Comparison of ENCODE assay signal across 12 mouse cellular contexts in the genomic region with DNA sequence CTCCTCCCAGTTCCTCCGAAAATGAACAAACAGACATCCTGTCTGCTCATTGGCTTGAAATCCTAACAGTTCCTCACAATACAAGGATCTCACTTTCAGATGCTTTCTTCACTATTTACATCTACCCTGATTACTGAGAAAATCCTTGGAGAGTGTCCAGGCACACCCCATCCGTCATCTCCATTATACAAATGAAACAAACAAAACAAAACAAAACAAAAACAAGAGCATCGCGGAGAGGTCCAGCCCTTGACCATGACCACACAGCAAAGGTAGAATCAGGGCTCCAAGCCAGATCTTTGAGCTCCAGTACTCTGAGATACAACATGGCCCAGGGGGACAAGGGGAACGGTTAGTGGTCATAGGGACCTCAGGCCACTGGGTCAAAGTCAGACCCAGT. TPM values are rescaled to one million over a fixed set of nuclear protein-coding genes. Genes with fewer than 3 reads are reported as not detected.
A peak's percentile ranks its signal among the peaks of the same experiment; 100 is the strongest.
DNase-seq lines count a peak whose midpoint lies in the region; ATAC-seq and TF ChIP-seq lines count a peak whose summit lies in the region.
"Had no signal": no experiment of that assay in that cellular context is flagged by ENCODE, and none has a peak within 500 bp of the region (broad histone marks: within the 10 kb centered on the region; RNA-seq: fewer than 3 reads in every experiment).

No protein-coding gene starts in this region.

- peak overlapping the region; percentile 15 for H3K4me3 ChIP-seq in lung, embryonic 15.5 days
- H3K4me3 ChIP-seq in intestine, postnatal 0 days (ENCODE audit: low read depth, low read length), result no peak overlapping the region
- H3K4me3 ChIP-seq in stomach, embryonic 15.5 days (replicated peaks), result no peak overlapping the region

- 40% methylated on average over 5 of the region's 5 CpGs for WGBS in lung, embryonic 15.5 days
- WGBS in intestine, postnatal 0 days, result 68% methylated on average over 5 of the region's 5 CpGs
- 52% methylated on average over 5 of the region's 5 CpGs for WGBS in stomach, embryonic 15.5 days

- ATAC-seq in lung, embryonic 15.5 days (ENCODE audit: borderline replicate concordance, extremely low read depth, low FRiP score, low TSS enrichment), result no peak
- no peak for ATAC-seq in intestine, postnatal 0 days
- ATAC-seq in stomach, embryonic 15.5 days (ENCODE audit: insufficient read depth, low FRiP score, low read depth), result no peak
- ATAC-seq: inflammation-experienced regulatory T-cells, adult 6 months had no signal

- H3K4me1 ChIP-seq in lung, embryonic 15.5 days, result peaks cover 80% of the 10 kb centered on the region
- H3K4me1 ChIP-seq in intestine, postnatal 0 days (replicated peaks; ENCODE audit: control insufficient read depth, insufficient read depth, low read length), result peaks cover 7% of the 10 kb centered on the region
- peaks cover 83% of the 10 kb centered on the region for H3K4me1 ChIP-seq in stomach, embryonic 15.5 days

- DNase-seq in cerebellum, adult 18-20 months, result peak; percentile 27 to 42
- DNase-seq in cerebellum, adult 8-10 months, result no peak
- DNase-seq in lung, postnatal 25 days (ENCODE audit: low spot score), result no peak
- no peak for DNase-seq in adrenal gland, adult 18-20 months (ENCODE audit: low spot score in 2 of 2)
- no peak for DNase-seq in thymus, postnatal 4 days
- DNase-seq: B cell, adult 2 months; thymus, postnatal 14 days had no signal

- no peak for TF ChIP-seq CTCF in intestine, postnatal 0 days (IDR thresholded peaks at IDR 0.05; ENCODE audit: low read depth)

- H3K4me2 ChIP-seq in lung, embryonic 15.5 days, result peak overlapping the region; percentile 79
- no peak overlapping the region; the same call in 1 of the 2 replicates for H3K4me2 ChIP-seq in intestine, postnatal 0 days (replicated peaks; ENCODE audit: low read depth)
- H3K4me2 ChIP-seq in stomach, embryonic 15.5 days, result peak overlapping the region; percentile 22

- no peak overlapping the region; the same call in 1 of the 2 replicates for H3K9ac ChIP-seq in lung, embryonic 15.5 days
- H3K9ac ChIP-seq in intestine, postnatal 0 days (ENCODE audit: low read depth, low read length), result no peak overlapping the region
- H3K9ac ChIP-seq in stomach, embryonic 15.5 days, result no peak overlapping the region
- H3K9ac ChIP-seq: liver, embryonic 14.5 days had no signal

- H3K27me3 ChIP-seq in lung, embryonic 15.5 days, result no peaks in the 10 kb centered on the region
- peaks cover 19% of the 10 kb centered on the region for H3K27me3 ChIP-seq in intestine, postnatal 0 days (replicated peaks; ENCODE audit: control insufficient read depth, insufficient read depth, low read length)
- H3K27me3 ChIP-seq in stomach, embryonic 15.5 days (replicated peaks), result no peaks in the 10 kb centered on the region

- H3K9me3 ChIP-seq in lung, embryonic 15.5 days, result no peaks in the 10 kb centered on the region
- H3K9me3 ChIP-seq in intestine, postnatal 0 days (ENCODE audit: control insufficient read depth), result no peaks in the 10 kb centered on the region
- H3K9me3 ChIP-seq in stomach, embryonic 15.5 days, result no peaks in the 10 kb centered on the region

- peak overlapping the region; percentile 96 for H3K27ac ChIP-seq in lung, embryonic 15.5 days
- 0 out of 2 replicates have a peak overlapping the region, but pooled peaks have one; percentile 21 for H3K27ac ChIP-seq in intestine, postnatal 0 days (ENCODE audit: low read depth, low read length)
- H3K27ac ChIP-seq in stomach, embryonic 15.5 days, result peak overlapping the region; percentile 52; the same call in 1 of the 2 replicates
- H3K27ac ChIP-seq: liver, embryonic 14.5 days had no signal

- H3K36me3 ChIP-seq in lung, embryonic 15.5 days, result no peaks in the 10 kb centered on the region; the same call in 1 of the 2 replicates
- H3K36me3 ChIP-seq in intestine, postnatal 0 days (ENCODE audit: control insufficient read depth, insufficient read depth), result 0 out of 2 replicates have a peak, but pooled peaks cover 8% of the 10 kb centered on the region
- H3K36me3 ChIP-seq in stomach, embryonic 15.5 days, result no peaks in the 10 kb centered on the region

RNA-seq across cellular contexts. Expression of a gene that starts 4.3 kb away (rescaled TPM):
- 4.1 and 5.1 TPM in 2 replicates for polyA plus RNA-seq in lung, embryonic 15.5 days (2015; fragmentation: Nextera tagmentation; extraction: Ambion mirVana)
- 0.90 TPM in 2 replicates for polyA plus RNA-seq in intestine, postnatal 0 days (2015; fragmentation: Nextera tagmentation; extraction: Ambion mirVana)
- 3.6 and 4.2 TPM in 2 replicates for polyA plus RNA-seq in stomach, embryonic 15.5 days (2015; fragmentation: Nextera tagmentation; extraction: Ambion mirVana)
- 10 to 100 TPM; 31.4 to 36.2 TPM for total RNA-seq in adrenal gland, adult 18-20 months (2021)

RNA-seq across cellular contexts. Expression of a gene that starts 12.1 kb away (rescaled TPM):
- polyA plus RNA-seq in lung, embryonic 15.5 days (2015; fragmentation: Nextera tagmentation; extraction: Ambion mirVana), result not detected in 2 replicates
- polyA plus RNA-seq in intestine, postnatal 0 days (2015; fragmentation: Nextera tagmentation; extraction: Ambion mirVana), result not detected in 2 replicates
- not detected in 2 replicates for polyA plus RNA-seq in stomach, embryonic 15.5 days (2015; fragmentation: Nextera tagmentation; extraction: Ambion mirVana)
- total RNA-seq in adrenal gland, adult 18-20 months (2021), result not detected
- polyA plus RNA-seq: inflammation-experienced regulatory T-cells, adult 6 months; liver, embryonic 14.5 days had no signal

Comparison
In these comparisons a context has a peak if more than half of its experiments do, and no peak if none do; other contexts are left out.
1. DNase-seq: peak in cerebellum, adult 18-20 months (2 of 2); none in cerebellum, adult 8-10 months (single experiment), lung, postnatal 25 days (single experiment), adrenal gland, adult 18-20 months (0 of 2) and thymus, postnatal 4 days (single experiment).
2. H3K27ac ChIP-seq: peak in every context shown above with its lines; median percentile 96 in lung, embryonic 15.5 days; 52 in stomach, embryonic 15.5 days; 21 in intestine, postnatal 0 days.